Mouse (Mus musculus) heart, embryonic 16.5 days (tissue): ENCODE results near the gene Fam114a1. TPM values are rescaled to one million over a fixed set of nuclear protein-coding genes. Genes with fewer than 3 reads are reported as not detected.

Experiments used
- ATAC-seq: fragments of 200-750 bp; cut with Nextera tagmentation; replicated peaks from 2 replicates; pipeline ENCODE4 v1.8.0; 2017; ENCODE audit warnings: moderate number of reproducible peaks; ENCODE audit not compliant: insufficient read depth, low FRiP score; ENCODE audit errors: extremely low read depth
- H3K27ac ChIP-seq: fragments of 300-500 bp; sonication (generic); 2 replicates; pipeline ENCODE4 v1.5.1; 2014; ENCODE audit warnings: mild to moderate bottlenecking, low read length, control low read depth, moderate library complexity
- H3K27me3 ChIP-seq: fragments of 300-500 bp; sonication (generic); 2 replicates; pipeline ENCODE4 v1.6.1; 2014; ENCODE audit warnings: low read length, mixed read lengths; ENCODE audit not compliant: control insufficient read depth, insufficient read depth
- H3K36me3 ChIP-seq: fragments of 300-500 bp; sonication (generic); 2 replicates; pipeline ENCODE4 v1.6.1; 2014; ENCODE audit not compliant: control insufficient read depth, insufficient read depth
- H3K4me1 ChIP-seq: fragments of 300-500 bp; sonication (generic); 2 replicates; pipeline ENCODE4 v1.6.1; 2014; ENCODE audit warnings: low read length, mixed read lengths; ENCODE audit not compliant: control insufficient read depth, insufficient read depth
- H3K4me2 ChIP-seq: fragments of 300-500 bp; sonication (generic); 2 replicates; pipeline ENCODE4 v1.6.1; 2014; ENCODE audit warnings: low read depth, mild to moderate bottlenecking, control low read depth, low read length
- H3K4me3 ChIP-seq: fragments of 300-500 bp; sonication (generic); 2 replicates; pipeline ENCODE4 v1.5.1; 2014; ENCODE audit warnings: mild to moderate bottlenecking, control low read depth, low read length
- H3K9ac ChIP-seq: fragments of 300-500 bp; sonication (generic); 2 replicates; pipeline ENCODE4 v1.6.1; 2014; ENCODE audit warnings: low read length, control low read depth
- H3K9me3 ChIP-seq: fragments of 300-500 bp; sonication (generic); replicated peaks from 2 replicates; pipeline ENCODE4 v1.6.1; 2016; ENCODE audit warnings: low read length; ENCODE audit not compliant: control insufficient read depth
- WGBS: fragments of 180-500 bp; shearing (Covaris S2); extraction: QIAGEN DNeasy Blood & Tissue Kit; methylation state at CpG from one replicate; pipeline ENCODE4 v1.1.7; 2014; 5-methylcytosine and 5-hydroxymethylcytosine counted together
- microRNA counts: library from miRNA; unstranded; fragments of <30 nt; microRNA quantifications from one replicate; lab custom pipeline; 2016
- microRNA-seq: library from miRNA; unstranded; fragments of <30 nt; microRNA quantifications from one replicate; pipeline ENCODE4, GENCODE M21; 2017
- polyA plus RNA-seq: library from polyadenylated mRNA; unstranded; fragments of >200 nt; fragmentation: Nextera tagmentation; extraction: Ambion mirVana; gene quantifications from 2 replicates; pipeline ENCODE4 v1.2.1, GENCODE M21; 2015

Fam114a1 gene
- polyA plus RNA-seq, 1 experiment from 2014 or later: 36.4 TPM

GRCm38 (mm10) chr5:65079881-65080280 lies 110.0 kb downstream of the Fam114a1 start:
- WGBS: 49% methylated on average over 9 of the region's 9 CpGs
- Histone ChIP-seq H3K27ac (peak overlapping the region; percentile 44; the same call in 1 of the 2 replicates), H3K27me3 (no peaks in the 10 kb centered on the region), H3K9ac (no peak overlapping the region), H3K4me2 (peak overlapping the region; percentile 47), H3K9me3 (no peaks in the 10 kb centered on the region), H3K36me3 (no peaks in the 10 kb centered on the region), H3K4me3 (peak overlapping the region; percentile 33), H3K4me1 (no peaks in the 10 kb centered on the region)
- ATAC-seq: no peak

- no peak for ATAC-seq
- Histone ChIP-seq H3K4me3 (no peak overlapping the region), H3K27ac (no peak overlapping the region), H3K4me2 (no peak overlapping the region), H3K36me3 (no peaks in the 10 kb centered on the region), H3K9ac (no peak overlapping the region), H3K27me3 (no peaks in the 10 kb centered on the region), H3K9me3 (no peaks in the 10 kb centered on the region), H3K4me1 (peaks cover 5% of the 10 kb centered on the region; the same call in 1 of the 2 replicates)
- WGBS: 80% methylated on average over 4 of the region's 4 CpGs
These were observed 112.0 kb downstream of the Fam114a1 start for GRCm38 (mm10) chr5:65081836-65082235.

GRCm38 (mm10) chr5:65086522-65086921 lies 116.7 kb downstream of the Fam114a1 start:
- H3K4me2 ChIP-seq: no peak overlapping the region; the same call in 1 of the 2 replicates
- no peaks in the 10 kb centered on the region for H3K27me3 ChIP-seq
- H3K4me3 ChIP-seq: no peak overlapping the region
- H3K27ac ChIP-seq: no peak overlapping the region
- no peaks in the 10 kb centered on the region for H3K9me3 ChIP-seq
- no peaks in the 10 kb centered on the region for H3K36me3 ChIP-seq
- ATAC-seq: no peak
- 47% methylated on average over 6 of the region's 6 CpGs for WGBS
- no peak overlapping the region for H3K9ac ChIP-seq
- peaks cover 5% of the 10 kb centered on the region; the same call in 1 of the 2 replicates for H3K4me1 ChIP-seq

- Histone ChIP-seq H3K27ac (no peak overlapping the region), H3K27me3 (no peaks in the 10 kb centered on the region), H3K4me3 (no peak overlapping the region), H3K36me3 (no peaks in the 10 kb centered on the region), H3K9me3 (no peaks in the 10 kb centered on the region), H3K4me1 (peaks cover 5% of the 10 kb centered on the region; the same call in 1 of the 2 replicates), H3K4me2 (no peak overlapping the region), H3K9ac (no peak overlapping the region)
- no peak for ATAC-seq
- 76% methylated on average over 3 of the region's 3 CpGs for WGBS
These were observed 119.8 kb downstream of the Fam114a1 start for GRCm38 (mm10) chr5:65089707-65090106.

- H3K27ac ChIP-seq: no peak overlapping the region
- no peaks in the 10 kb centered on the region for H3K27me3 ChIP-seq
- WGBS: 45% methylated on average over 11 of the region's 11 CpGs
- H3K4me2 ChIP-seq: no peak overlapping the region
- H3K4me3 ChIP-seq: peak overlapping the region; percentile 4; the same call in 1 of the 2 replicates
- H3K9ac ChIP-seq: no peak overlapping the region
- H3K9me3 ChIP-seq: no peaks in the 10 kb centered on the region
- H3K36me3 ChIP-seq: no peaks in the 10 kb centered on the region
- no peak for ATAC-seq
- peaks cover 5% of the 10 kb centered on the region; the same call in 1 of the 2 replicates for H3K4me1 ChIP-seq
These were observed 121.5 kb downstream of the Fam114a1 start for GRCm38 (mm10) chr5:65091184-65091858.

MicroRNAs encoded within 50 kb of the gene (microRNA counts, 519-probe panel; counts per million panel counts)
- microRNA mmu-miR-574-3p (lab: Ali Mortazavi, UCI) (2,619 counts per million, percentile 65 among the panel's probes with 10 or more counts), microRNA mmu-miR-574-5p (lab: Ali Mortazavi, UCI) (2,213 counts per million, percentile 36 among the panel's probes with 10 or more counts)

Small RNA genes within 50 kb of the gene (microRNA-seq; reads per million reads assigned to microRNA genes)
- 174 reads per million, percentile 59 among the genes with 10 or more reads in this experiment for gene Mir574

Other genes starting within 250 kb of the Fam114a1 start
- 41.2 and 41.9 TPM in 2 replicates for gene Klf3, start 166.7 kb upstream of the Fam114a1 start, polyA plus RNA-seq
- gene Tlr1, start 36.5 kb upstream of the Fam114a1 start, polyA plus RNA-seq: 0.49 and 0.81 TPM in 2 replicates
- gene Tlr6, start 10.0 kb upstream of the Fam114a1 start, polyA plus RNA-seq: 0.50 and 0.62 TPM in 2 replicates
- gene Tmem156, start 122.1 kb downstream of the Fam114a1 start, polyA plus RNA-seq: 0.26 and 0.71 TPM in 2 replicates
- 10.2 and 13.7 TPM in 2 replicates for gene Klhl5, start 137.5 kb downstream of the Fam114a1 start, polyA plus RNA-seq
- gene Wdr19, start 229.6 kb downstream of the Fam114a1 start, polyA plus RNA-seq: 5.0 and 5.6 TPM in 2 replicates